Mouse (Mus musculus) heart, adult 11 months (tissue): ENCODE results near the gene Frmpd4.

Experiments used
- DNase-seq: peaks from one replicate; pipeline ENCODE4 v3.0.0; 2022

The Frmpd4 gene

DNA sequence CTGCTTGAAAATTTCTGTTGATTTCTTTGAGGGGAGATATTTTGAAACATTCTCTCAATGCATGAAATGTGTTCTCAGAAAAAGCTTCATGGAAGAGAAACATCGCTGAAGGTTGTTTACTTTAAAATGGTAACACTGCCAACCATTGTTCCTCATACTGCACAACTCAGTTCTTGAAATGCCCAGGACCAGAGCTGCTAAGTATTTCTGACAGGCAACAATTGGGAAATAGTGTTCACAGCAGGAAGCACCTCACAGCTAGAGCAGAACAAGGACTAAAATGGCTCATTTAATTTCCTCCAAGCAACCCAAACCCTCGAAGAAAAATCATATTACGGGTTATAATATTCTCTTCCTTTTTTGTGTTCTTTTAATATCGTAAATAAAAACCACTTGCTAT, 1054.5 kb downstream of the Frmpd4 start:
- no peak for DNase-seq

DNA sequence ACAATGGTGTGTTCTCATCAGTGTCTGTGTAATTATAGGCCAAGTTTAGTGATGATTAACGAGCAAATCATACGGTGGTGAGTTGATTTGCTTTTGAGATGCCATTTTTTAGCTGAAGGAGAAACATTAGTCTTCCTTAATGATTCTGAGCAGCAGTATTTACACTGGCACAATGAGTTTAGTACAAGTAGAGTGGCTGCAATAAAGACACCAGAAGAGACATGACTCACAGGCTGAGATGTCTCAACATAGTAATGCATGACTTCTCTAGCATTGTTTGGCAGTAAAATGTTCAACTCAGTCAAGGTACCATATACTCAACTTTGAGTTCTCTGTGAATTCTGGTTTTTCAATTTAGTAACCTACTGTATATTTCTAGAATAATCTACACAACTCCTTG, 1058.6 kb downstream of the Frmpd4 start:
- DNase-seq, result no peak

DNA sequence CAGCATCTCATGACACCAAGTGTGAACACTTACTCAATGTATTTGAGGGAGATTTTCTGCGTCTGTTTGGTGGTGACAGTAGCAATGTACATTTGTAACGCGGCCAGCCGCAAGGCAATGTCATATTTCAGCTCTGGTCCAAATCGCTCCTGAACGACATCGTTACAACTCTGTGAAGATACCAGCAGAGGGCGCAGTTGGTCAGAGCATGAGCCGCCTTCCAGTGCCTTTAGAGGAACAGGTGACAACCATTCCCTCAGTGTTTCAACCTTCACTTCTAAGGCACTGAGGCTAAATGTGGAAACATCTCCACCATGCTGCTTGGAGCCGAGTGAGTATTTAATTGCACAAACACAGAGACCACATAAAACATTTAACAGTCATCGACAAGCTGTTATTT, 1079.3 kb downstream of the Frmpd4 start:
- no peak for DNase-seq

DNA sequence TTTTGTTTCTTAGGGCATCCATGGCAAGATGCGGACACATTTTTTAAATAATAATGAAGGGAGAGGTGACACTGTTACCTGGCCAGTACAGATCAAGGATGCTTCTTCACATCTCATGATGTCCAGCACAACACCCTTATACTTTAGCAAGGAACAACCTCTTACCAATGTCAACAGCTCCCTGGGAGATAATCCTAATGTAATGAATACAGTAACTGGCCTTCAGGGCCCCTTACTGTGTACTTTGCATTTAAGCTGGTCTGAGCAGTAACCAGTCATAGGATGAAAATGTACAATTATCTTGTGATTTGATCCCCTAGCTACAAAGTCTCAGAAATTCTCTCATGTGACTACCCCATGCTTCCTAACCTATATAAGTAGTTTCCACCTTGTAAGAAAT, 1084.8 kb downstream of the Frmpd4 start:
- no peak for DNase-seq

DNA sequence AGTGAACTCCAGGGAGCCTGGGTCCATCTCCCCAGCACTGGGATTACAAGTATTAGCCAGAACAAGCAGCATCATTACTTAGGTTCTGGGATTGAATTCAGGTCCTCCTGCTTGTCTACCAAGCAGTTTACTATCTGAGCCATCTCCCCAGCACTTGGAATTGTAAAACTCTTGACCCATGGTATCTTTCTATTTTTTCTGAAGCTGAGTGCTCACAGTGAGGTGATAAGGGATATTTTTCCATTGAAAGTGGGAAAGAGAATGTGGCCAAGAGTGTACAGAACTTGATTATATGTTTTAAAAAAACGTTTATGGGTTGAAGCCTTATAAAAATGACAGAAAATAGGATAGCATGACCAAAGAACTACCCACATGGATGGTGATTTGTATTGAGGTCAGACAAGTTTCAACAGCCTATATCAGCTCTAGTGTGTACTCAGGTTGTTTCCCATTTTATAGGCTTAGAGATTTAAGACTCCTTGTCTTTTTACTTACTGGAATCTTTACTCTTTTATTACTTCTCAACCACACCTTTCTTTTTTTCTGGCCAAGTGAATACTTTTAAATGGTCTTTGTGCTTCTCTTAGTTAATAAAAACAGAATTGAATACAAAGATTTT, 1085.3 kb downstream of the Frmpd4 start:
- no peak for DNase-seq

DNA sequence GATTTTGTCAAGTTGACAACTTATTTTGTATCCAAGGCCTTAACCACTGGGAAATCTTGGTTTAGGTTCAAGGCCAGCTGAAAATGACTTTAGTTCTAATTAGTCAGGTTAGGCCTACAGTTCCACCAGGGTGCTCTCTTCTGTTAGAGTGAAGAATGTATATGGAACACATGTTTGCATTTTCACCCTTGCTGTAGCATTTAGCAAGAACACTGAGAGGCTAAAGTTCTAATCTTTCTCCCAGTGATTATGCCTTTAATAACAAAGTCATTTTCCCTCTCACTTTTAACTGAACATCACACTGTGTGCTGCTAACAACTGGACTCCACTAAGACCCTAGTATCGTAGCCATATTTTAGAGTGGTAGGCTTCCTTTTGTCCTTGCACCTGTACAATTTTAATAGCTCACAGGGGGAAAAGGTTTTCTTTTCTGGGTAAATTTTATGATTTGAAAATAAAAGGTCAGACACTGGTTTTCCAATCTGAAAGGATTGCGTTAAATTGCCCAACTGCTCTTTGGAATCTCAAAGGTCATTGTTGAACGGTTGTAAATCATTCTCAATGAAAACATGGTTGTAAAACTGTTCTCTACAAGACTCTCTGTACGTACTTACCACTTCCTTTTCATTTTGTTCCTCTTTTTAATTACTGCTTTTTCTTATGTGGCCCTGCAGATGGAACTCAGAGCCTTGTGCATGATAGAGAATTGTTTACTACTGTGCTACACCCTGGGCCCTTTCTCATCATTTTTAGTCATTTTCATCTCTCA, 1093.4 kb downstream of the Frmpd4 start:
- no peak for DNase-seq

DNA sequence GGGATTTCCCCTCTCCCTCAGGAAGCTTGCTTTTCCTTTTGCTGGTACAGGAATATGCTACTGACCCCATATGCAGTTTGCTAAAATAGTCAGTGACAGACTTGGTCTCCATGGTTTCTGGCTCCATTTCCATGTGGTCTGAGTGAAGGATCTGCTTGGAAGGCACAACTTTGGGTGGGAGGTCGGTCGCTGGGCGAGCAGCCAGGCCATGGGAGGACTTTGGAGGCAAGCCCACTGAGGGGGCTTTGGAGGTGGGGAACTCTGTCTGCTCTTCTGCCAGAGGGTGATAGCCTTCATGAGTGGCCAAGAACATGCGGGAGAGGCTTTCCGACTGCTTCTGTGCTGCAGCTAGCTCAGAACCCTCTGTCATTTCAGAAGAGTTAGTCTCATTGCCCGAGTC, 1099.4 kb downstream of the Frmpd4 start:
- no peak for DNase-seq

DNA sequence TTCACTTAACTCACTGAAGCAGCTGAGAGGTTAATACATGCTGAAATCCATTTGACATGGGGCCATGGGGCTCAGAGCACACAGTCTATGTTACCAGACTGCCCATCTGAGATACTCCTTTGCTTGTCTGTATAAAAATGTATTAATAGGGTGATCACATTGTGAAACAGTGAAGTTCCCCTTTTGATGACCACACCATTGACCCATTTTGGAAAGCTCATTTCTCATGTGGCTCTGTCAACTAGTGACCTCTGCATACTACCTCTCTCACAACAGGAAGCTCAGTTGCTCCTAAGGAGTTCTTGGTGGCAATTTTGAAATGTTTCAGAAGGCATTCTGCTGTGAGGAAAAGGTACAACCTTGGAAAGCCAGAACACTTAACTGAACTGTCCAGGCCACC, 1142.1 kb downstream of the Frmpd4 start:
- no peak for DNase-seq

DNA sequence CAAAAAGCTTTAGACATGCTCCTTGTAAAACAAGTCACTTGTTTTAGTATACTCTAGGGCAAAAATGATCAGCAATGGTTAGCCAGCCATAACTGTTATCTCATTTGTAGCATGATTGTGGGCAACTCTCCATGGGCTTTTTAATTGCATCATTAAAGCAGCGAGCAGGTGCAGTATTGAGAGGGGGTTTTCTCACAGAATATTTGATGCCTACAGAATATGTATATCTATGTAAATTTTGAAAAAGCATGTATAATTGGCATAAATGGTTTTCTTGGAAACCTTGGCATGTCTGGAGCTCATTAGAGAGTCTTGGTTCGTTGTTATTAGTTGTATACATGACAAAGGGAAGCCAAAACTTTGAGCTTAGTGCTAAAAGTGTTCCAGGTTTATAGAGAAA, 1143.1 kb downstream of the Frmpd4 start:
- no peak for DNase-seq
